Mouse (Mus musculus) ES-Bruce4 (cell line): ENCODE measurements around the gene Pax2. TPM values are rescaled to one million over a fixed set of nuclear protein-coding genes. Genes with fewer than 3 reads are reported as not detected.
A peak's percentile ranks its signal among the peaks of the same experiment; 100 is the strongest.

Source experiments
- H3K27ac ChIP-seq: 2 replicates; pipeline ENCODE4 v1.5.1; 2012; ENCODE audit warnings: low read length, inconsistent platforms; ENCODE audit not compliant: insufficient read depth
- H3K27me3 ChIP-seq: 2 replicates; pipeline ENCODE4 v1.6.1; 2012; ENCODE audit warnings: mild to moderate bottlenecking, low read length, inconsistent platforms; ENCODE audit not compliant: control insufficient read depth, poor library complexity, insufficient read depth, severe bottlenecking
- H3K36me3 ChIP-seq: 2 replicates; pipeline ENCODE4 v1.6.1; 2012; ENCODE audit warnings: inconsistent platforms, mild to moderate bottlenecking, low read length, moderate library complexity; ENCODE audit not compliant: control insufficient read depth, poor library complexity, insufficient read depth, severe bottlenecking
- H3K4me1 ChIP-seq: one replicate; pipeline ENCODE4 v1.8.1; 2011; ENCODE audit warnings: low read length; ENCODE audit not compliant: control insufficient read depth, insufficient read depth
- H3K4me3 ChIP-seq: 2 replicates; pipeline ENCODE4 v1.5.1; 2011; ENCODE audit warnings: low read depth, mild to moderate bottlenecking, low read length
- H3K9ac ChIP-seq: 2 replicates; pipeline ENCODE4 v1.6.1; 2012; ENCODE audit warnings: low read depth, mild to moderate bottlenecking, inconsistent platforms; ENCODE audit not compliant: poor library complexity, severe bottlenecking
- H3K9me3 ChIP-seq: replicated peaks from 2 replicates; pipeline ENCODE4 v1.6.1; 2012; ENCODE audit warnings: mild to moderate bottlenecking, low read length, inconsistent platforms; ENCODE audit not compliant: control insufficient read depth, poor library complexity, insufficient read depth, severe bottlenecking
- CTCF ChIP-seq: IDR thresholded peaks from one replicate; pipeline ENCODE4 v1.8.1; 2011; ENCODE audit warnings: low read depth, low read length
- EP300 ChIP-seq: IDR thresholded peaks from 2 replicates; pipeline ENCODE4 v1.6.1; 2011; ENCODE audit warnings: low read depth, low read length; ENCODE audit not compliant: insufficient read depth
- POLR2A ChIP-seq: IDR thresholded peaks from one replicate; pipeline ENCODE4 v1.8.1; 2011; ENCODE audit warnings: low read length; ENCODE audit not compliant: insufficient read depth
- polyA plus RNA-seq: library from polyadenylated mRNA; stranded (reverse); fragments of >200 nt; gene quantifications from 2 replicates; pipeline ENCODE4 v1.2.4, GENCODE M21; 2011; ENCODE audit warnings: low read depth; ENCODE audit not compliant: missing spikeins, insufficient read depth, insufficient read length

The Pax2 gene
- polyA plus RNA-seq, 1 experiment, result not detected

- no peaks in the 10 kb centered on the region for H3K9me3 ChIP-seq
- no peaks in the 10 kb centered on the region for H3K4me1 ChIP-seq
- peak overlapping the region; percentile 35; the same call in 1 of the 2 replicates for H3K9ac ChIP-seq
- no peak overlapping the region for H3K27ac ChIP-seq
- H3K36me3 ChIP-seq, result no peaks in the 10 kb centered on the region
- peaks cover 60% of the 10 kb centered on the region for H3K27me3 ChIP-seq
- TF ChIP-seq EP300 (no peak), POLR2A (no peak), CTCF (no peak)
- peak overlapping the region; percentile 62 for H3K4me3 ChIP-seq
Observed at GRCm38 (mm10) chr19:44756421-44757230, 781 bp downstream of the Pax2 start.

- TF ChIP-seq CTCF (no peak), POLR2A (no peak), EP300 (no peak)
- H3K9me3 ChIP-seq, result no peaks in the 10 kb centered on the region
- no peaks in the 10 kb centered on the region for H3K4me1 ChIP-seq
- H3K36me3 ChIP-seq, result no peaks in the 10 kb centered on the region
- H3K9ac ChIP-seq, result peak overlapping the region; percentile 35; the same call in 1 of the 2 replicates
- peak overlapping the region; percentile 62 for H3K4me3 ChIP-seq
- H3K27me3 ChIP-seq, result peaks cover 65% of the 10 kb centered on the region
- H3K27ac ChIP-seq, result no peak overlapping the region
Observed at GRCm38 (mm10) chr19:44757231-44757871, 1.5 kb downstream of the Pax2 start.

- no peak for TF ChIP-seq POLR2A
- no peak for TF ChIP-seq CTCF
- TF ChIP-seq EP300, result no peak
- no peaks in the 10 kb centered on the region for H3K4me1 ChIP-seq
- H3K4me3 ChIP-seq, result no peak overlapping the region
- H3K9ac ChIP-seq, result no peak overlapping the region
- H3K27me3 ChIP-seq, result peaks cover 55% of the 10 kb centered on the region
- H3K9me3 ChIP-seq, result no peaks in the 10 kb centered on the region
- no peak overlapping the region for H3K27ac ChIP-seq
- no peaks in the 10 kb centered on the region for H3K36me3 ChIP-seq
Observed at GRCm38 (mm10) chr19:44758846-44759245, 3.0 kb downstream of the Pax2 start.

GRCm38 (mm10) chr19:44759531-44760118 is 3.8 kb downstream of the Pax2 start:
- TF ChIP-seq EP300 (no peak), POLR2A (no peak), CTCF (no peak)
- Histone ChIP-seq H3K9ac (no peak overlapping the region), H3K4me3 (no peak overlapping the region)

GRCm38 (mm10) chr19:44760259-44761131 is 4.7 kb downstream of the Pax2 start:
- no peak overlapping the region for H3K9ac ChIP-seq
- no peaks in the 10 kb centered on the region for H3K36me3 ChIP-seq
- H3K27ac ChIP-seq, result no peak overlapping the region
- H3K9me3 ChIP-seq, result no peaks in the 10 kb centered on the region
- TF ChIP-seq EP300 (no peak), POLR2A (no peak), CTCF (no peak)
- H3K27me3 ChIP-seq, result peaks cover 47% of the 10 kb centered on the region
- no peaks in the 10 kb centered on the region for H3K4me1 ChIP-seq
- no peak overlapping the region for H3K4me3 ChIP-seq

More at GRCm38 (mm10) chr19:44759531-44760118, 3.8 kb downstream of the Pax2 start:
- no peaks in the 10 kb centered on the region for H3K9me3 ChIP-seq
- no peak overlapping the region for H3K27ac ChIP-seq
- H3K27me3 ChIP-seq, result peaks cover 55% of the 10 kb centered on the region
- H3K36me3 ChIP-seq, result no peaks in the 10 kb centered on the region
- H3K4me1 ChIP-seq, result no peaks in the 10 kb centered on the region
